Mouse (Mus musculus): ENCODE results near the gene Tmpo. TPM values are rescaled to one million over a fixed set of nuclear protein-coding genes. Genes with fewer than 3 reads are reported as not detected.

The Tmpo gene
- polyA plus RNA-seq, 1 experiment = 77.0 TPM

GRCm38 (mm10) chr10:91116958-91117357, 64.2 kb downstream of the Tmpo start:
- DNase-seq (ENCODE audit: low spot score) = no peak

DNA sequence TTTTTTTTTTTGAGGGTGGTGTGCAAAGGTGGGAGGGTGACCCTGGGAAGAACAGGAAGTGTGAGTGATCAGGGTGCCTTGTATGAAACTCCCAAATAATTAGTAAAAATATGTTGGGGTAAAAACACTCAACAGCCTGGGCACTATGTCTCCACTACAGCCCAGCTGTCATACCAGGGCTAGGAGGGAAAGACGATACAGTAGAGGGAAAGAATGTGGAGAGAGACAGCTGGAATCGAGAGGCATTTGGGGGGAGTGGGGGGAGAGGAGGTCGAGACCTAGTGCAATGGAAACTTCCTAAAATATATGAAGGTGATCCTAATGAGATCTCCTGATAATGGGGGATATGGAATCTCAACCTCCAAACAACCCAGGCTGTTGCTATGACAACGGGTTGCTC, 71.3 kb downstream of the Tmpo start:
- DNase-seq (ENCODE audit: low spot score) = no peak

DNA sequence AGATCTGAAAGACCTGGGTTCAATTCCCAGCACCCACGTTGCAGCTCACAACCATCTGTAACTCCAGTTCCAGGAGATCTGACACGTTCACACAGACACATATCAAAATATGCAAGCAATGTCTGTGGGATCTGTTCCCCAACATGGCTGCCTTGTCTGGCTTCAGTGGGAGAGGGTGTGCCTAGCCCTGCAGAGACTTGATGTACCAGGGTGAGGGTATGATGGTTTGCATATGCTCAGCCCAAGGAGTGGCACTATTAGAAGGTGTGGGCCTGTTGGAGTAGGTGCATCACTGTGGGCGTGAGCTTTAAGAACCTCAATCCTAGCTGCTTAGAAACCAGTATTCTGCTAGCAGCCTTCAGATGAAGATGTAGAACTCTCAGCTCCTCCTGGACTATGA, 75.1 kb downstream of the Tmpo start:
- DNase-seq (ENCODE audit: low spot score) = no peak

- DNase-seq (ENCODE audit: low spot score) = no peak
These were observed 78.1 kb downstream of the Tmpo start for GRCm38 (mm10) chr10:91102799-91103590.

DNA sequence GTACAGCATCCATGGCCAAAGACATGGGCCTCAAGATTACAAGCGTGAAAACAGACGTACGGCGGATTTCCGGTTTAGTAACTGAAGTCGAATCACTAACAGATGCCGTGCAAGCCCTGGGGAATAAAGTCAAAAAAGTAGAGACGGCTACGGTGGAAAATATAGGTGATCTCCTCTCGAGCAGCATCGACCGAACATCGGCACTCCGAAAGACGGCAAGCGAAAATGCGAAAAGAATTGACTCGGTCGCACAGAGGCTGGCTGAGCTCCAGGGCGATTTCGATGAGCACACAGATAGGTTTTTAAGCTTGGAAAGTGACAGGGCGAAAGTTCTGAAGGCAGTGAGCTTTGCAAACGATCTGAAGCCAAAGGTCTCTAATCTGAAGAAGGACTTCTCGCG, 79.2 kb downstream of the Tmpo start:
- DNase-seq (ENCODE audit: low spot score) = no peak

- no peak for DNase-seq (ENCODE audit: low spot score)
These were observed 81.0 kb downstream of the Tmpo start for GRCm38 (mm10) chr10:91100101-91100500.

- DNase-seq (ENCODE audit: low spot score) = no peak
These were observed 83.1 kb downstream of the Tmpo start for GRCm38 (mm10) chr10:91098056-91098455.

Other genes with a start within 250 kb of the Tmpo start
- 9.2 and 10.3 TPM in 2 replicates for gene Apaf1, start 98.5 kb downstream of the Tmpo start, polyA plus RNA-seq (2012; rRNA removed)
- gene Ikbip, start 98.4 kb downstream of the Tmpo start, polyA plus RNA-seq (2012; rRNA removed) = 42.1 and 42.5 TPM in 2 replicates
- 529 and 576 TPM in 2 replicates for gene Slc25a3, start 57.3 kb downstream of the Tmpo start, polyA plus RNA-seq (2012; rRNA removed)

Data from urinary bladder, adult 2 months (tissue).